Mouse (Mus musculus) embryonic fibroblast, embryonic 13.5 days (primary cell): ENCODE data around the gene Kctd19. TPM values are rescaled to one million over a fixed set of nuclear protein-coding genes. Genes with fewer than 3 reads are reported as not detected.
A peak's percentile ranks its signal among the peaks of the same experiment; 100 is the strongest.

Source experiments
- H3K27ac ChIP-seq: 2 replicates; pipeline ENCODE4 v1.5.1; 2012; ENCODE audit warnings: low read length, control low read depth, inconsistent platforms; ENCODE audit not compliant: insufficient read depth
- H3K4me1 ChIP-seq: 2 replicates; pipeline ENCODE4 v1.6.1; 2011; ENCODE audit warnings: low read length; ENCODE audit not compliant: control insufficient read depth, insufficient read depth
- H3K4me3 ChIP-seq: 2 replicates; pipeline ENCODE4 v1.5.1; 2011; ENCODE audit warnings: mild to moderate bottlenecking, control low read depth, low read length; ENCODE audit not compliant: insufficient read depth
- CTCF ChIP-seq: IDR thresholded peaks from 2 replicates; pipeline ENCODE4 v1.5.1; 2011; ENCODE audit warnings: mild to moderate bottlenecking, control low read depth, low read length, moderate library complexity, borderline replicate concordance; ENCODE audit not compliant: insufficient read depth
- POLR2A ChIP-seq: IDR thresholded peaks from 2 replicates; pipeline ENCODE4 v1.6.1; 2011; ENCODE audit warnings: low read depth, mild to moderate bottlenecking, control low read depth, low read length, moderate library complexity
- polyA plus RNA-seq: library from polyadenylated mRNA; stranded (reverse); fragments of >200 nt; gene quantifications from 2 replicates; pipeline ENCODE4 v1.2.4, GENCODE M21; 2011; ENCODE audit warnings: low read depth; ENCODE audit not compliant: missing spikeins, insufficient read length

Gene Kctd19
- polyA plus RNA-seq, 1 experiment: not detected

DNA sequence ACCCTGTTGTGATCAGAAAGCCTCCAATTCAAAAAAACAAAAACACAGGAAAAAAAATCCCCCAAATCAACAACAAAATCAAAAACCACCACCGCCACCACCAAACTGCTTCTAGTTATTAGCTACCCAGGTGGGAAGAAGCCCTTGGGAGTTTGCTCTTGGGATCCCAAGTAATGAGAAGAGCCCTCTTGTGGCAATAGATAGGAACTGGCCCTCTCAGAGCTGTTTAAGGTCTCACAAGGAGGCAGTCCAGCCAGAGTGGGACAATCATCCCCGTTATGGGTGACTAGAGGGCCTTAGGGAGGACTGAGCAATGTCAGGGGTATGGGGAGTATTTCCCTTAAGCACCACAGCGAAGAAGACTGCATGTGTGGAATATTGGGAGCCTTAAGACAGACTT, 15.6 kb downstream of the Kctd19 start:
- no peak overlapping the region for H3K4me3 ChIP-seq
- TF ChIP-seq POLR2A: no peak
- no peak for TF ChIP-seq CTCF
- no peak overlapping the region for H3K27ac ChIP-seq

DNA sequence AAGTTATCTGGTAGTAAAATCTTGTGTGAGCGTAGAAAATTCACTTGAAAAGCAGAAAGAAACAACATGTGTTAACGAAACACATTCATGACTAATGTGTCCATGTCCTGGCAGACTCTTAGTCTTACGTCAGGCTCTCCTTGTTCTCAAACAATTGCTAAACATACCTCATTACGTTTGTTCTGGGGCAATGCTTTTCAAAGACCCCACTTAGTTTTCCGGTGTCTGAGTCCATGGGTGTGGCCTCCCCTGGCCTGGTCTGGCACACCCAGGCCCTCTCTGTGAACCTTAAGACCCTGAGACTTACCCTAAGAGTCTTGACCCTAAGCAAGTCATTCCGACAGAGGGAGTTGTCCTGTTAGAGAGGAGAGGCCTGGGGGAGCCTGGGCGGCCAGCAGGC, 19.4 kb downstream of the Kctd19 start:
- Histone ChIP-seq H3K4me1 (no peaks in the 10 kb centered on the region), H3K27ac (no peak overlapping the region), H3K4me3 (no peak overlapping the region)
- TF ChIP-seq POLR2A (no peak), CTCF (no peak)

More for the DNA sequence above, 15.6 kb downstream of the Kctd19 start:
- no peaks in the 10 kb centered on the region for H3K4me1 ChIP-seq

DNA sequence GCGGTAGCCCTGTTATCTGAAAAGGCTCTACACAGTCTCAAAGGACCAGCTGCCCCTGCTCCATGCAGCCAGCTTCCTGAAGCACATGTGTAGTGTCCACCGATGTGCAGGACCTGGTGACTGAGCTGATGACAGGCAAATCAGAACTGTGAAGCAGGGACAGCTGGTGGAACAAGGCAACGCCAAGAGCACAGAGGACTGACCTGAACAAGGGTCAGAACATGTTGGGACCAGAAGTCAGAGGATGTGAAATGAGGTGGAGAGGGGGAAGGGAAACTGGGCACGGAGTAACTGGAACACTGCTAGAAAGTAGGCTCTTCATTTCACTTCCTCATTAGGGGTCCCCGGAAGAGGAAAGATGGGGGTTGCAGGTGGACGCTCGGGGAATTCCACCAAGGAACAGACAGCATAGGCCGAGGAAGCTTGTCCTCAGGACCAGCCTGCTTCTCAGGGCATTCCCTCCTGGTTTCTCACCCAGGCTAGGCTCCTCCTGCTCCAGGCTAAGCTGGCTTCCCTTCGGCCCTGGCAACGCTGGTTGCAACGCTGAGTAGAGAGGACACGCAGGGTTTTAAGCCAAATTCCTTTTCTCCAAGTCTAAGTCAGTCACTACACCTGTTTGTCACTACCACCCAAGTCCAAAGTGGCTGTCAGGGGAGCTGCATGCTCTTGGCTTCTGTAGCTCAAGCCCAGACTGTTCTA, 20.1 kb downstream of the Kctd19 start:
- 0 out of 2 replicates have a peak, but pooled peaks cover 2% of the 10 kb centered on the region for H3K4me1 ChIP-seq
- no peak overlapping the region for H3K27ac ChIP-seq
- TF ChIP-seq CTCF (no peak), POLR2A (no peak)
- no peak overlapping the region for H3K4me3 ChIP-seq

DNA sequence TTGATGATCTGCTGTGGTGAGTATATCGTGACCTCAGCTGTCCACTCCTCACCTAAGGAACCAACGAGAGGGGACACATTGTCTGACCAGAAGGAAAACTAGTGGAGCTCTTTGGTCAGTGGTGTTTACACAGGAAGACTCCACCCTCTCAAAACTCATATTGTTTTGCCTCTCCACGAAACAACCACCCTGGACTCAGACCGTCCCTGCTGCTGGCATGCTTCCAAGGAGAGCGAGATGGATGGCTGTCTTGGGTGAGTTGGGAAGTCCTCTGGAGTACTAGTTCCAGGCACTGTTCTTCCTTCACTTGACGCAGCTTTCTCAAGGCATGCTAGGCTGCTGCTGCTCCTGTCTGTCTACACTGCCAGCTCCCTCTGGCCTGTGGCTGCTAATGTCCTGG, 24.2 kb downstream of the Kctd19 start:
- Histone ChIP-seq H3K4me1 (peaks cover 9% of the 10 kb centered on the region), H3K27ac (no peak overlapping the region), H3K4me3 (no peak overlapping the region)
- TF ChIP-seq CTCF (no peak), POLR2A (no peak)

DNA sequence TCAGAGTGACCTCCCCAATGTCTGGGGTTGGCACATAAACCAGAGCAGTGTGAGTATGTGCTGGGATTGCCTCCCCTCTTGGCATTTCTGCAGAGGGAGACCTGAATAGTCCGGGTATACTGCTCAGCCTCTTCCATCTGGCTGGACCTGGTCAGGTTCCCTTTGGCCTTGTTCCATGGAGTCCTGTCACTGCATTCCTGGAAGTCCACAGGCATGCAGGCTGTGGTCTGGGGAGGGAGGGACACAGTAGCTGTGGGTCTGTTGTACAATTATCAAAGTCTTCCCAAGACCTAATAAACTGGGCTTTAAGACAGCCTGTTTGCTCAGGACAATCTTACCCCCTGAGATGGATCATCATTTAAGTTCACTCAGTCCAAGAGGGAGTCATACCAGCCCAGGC, 26.2 kb downstream of the Kctd19 start:
- TF ChIP-seq CTCF (no peak), POLR2A (no peak)
- no peak overlapping the region for H3K4me3 ChIP-seq
- H3K4me1 ChIP-seq: peaks cover 9% of the 10 kb centered on the region
- H3K27ac ChIP-seq: no peak overlapping the region

DNA sequence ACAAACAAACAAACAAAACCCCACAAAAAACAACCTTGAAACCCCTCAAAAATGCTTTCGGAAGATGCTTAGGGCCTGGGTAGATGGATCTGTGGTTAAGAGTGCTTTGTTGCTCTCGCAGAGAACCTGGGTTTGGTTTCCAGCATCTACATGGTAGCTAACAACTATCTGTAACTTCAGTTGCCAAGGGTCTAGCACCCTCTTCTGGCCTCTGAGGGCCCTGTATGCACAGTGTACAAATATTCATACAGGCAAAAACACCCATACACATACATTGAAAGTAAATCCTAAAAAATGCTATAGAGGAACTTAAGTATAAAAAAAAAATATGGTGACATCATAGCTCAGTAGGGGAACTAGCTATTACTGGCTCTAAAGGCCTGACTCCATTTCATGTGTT, 29.2 kb downstream of the Kctd19 start:
- Histone ChIP-seq H3K27ac (no peak overlapping the region), H3K4me1 (peaks cover 9% of the 10 kb centered on the region), H3K4me3 (no peak overlapping the region)
- TF ChIP-seq CTCF: no peak
- no peak for TF ChIP-seq POLR2A

DNA sequence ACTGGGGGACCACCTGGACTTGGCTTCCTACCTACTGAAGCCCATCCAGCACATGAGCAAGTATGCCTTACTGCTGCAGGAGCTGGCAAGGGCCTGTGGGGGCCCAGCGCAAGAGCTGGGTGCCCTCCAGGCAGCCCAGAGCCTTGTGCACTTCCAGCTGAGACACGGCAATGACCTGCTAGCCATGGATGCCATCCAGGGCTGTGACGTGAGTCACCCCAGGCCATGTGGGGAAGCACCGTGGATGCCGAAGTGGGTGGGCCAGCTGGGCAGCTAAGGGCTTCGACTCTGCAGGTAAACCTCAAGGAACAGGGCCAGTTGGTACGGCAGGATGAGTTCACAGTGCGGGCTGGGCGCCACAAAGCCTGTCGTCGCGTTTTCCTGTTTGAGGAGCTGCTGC, 33.0 kb downstream of the Kctd19 start:
- H3K4me1 ChIP-seq: no peaks in the 10 kb centered on the region
- H3K27ac ChIP-seq: no peak overlapping the region
- H3K4me3 ChIP-seq: no peak overlapping the region
- TF ChIP-seq CTCF: no peak
- TF ChIP-seq POLR2A: no peak

DNA sequence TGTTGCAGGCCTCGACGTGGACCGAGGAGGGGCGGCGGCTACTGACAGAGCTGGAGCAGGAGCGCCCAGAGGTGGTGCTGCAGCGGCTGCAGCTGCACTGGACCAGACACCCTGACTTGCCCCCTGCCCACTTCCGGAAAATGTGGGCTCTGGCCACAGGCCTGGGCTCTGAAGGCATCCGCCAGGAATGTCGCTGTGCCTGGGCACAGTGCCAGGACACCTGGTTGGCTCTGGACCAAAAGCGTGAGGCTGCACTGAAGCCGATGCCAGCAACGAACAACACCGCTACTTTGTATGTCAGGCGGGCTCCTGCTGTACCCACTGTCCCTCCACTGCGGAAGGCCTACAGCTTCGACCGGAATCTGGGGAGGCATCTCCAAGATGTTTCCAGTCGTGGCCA, 34.6 kb downstream of the Kctd19 start:
- no peak overlapping the region for H3K27ac ChIP-seq
- H3K4me1 ChIP-seq: no peaks in the 10 kb centered on the region
- no peak for TF ChIP-seq CTCF
- H3K4me3 ChIP-seq: no peak overlapping the region

DNA sequence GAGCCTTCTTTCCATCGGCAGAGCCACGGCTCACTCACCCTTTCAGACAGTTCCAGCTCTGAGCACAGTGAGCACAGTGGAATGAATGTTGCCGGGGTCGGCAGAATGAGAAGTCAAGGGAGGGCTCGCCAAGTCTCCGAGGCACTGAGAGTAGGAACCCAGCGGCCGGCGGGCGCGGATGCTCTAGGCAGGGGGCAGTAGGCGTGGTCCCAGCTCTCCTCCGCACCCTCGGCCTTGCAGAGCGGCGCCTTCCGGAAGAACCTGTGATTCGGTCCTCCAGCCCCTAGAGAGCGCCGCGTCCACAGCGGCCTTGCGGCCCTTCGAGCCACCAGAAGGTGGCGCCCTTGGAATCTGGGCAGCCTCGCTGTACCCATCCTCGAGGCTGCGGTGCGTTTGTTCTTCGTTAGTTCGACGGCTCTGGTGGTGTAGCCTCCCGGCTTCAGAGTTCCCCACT, 38.8 kb downstream of the Kctd19 start:
- H3K27ac ChIP-seq: no peak overlapping the region
- H3K4me3 ChIP-seq: no peak overlapping the region

DNA sequence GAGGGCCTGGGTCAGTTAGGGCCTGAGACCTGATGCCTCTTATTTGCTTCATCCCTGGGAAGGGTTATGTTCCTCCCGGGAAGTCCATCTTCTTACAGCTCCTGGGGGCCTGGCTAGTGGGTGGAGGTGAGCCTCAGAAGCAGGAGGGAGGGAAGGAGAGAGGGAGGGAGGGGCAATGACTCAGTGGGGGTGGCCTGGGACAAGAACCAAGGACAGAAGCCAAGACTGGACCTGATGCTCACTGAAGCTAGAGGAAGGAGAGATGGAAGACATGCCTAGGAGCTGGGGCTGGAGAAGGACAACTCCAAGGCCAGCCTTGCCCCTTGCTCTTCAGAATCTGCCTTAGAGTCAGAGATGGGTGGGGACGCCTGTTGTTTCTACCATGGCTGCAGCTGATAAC, 40.3 kb downstream of the Kctd19 start, which contains the start of gene Plekhg4:
Plekhg4 (plus strand) TSS at position 243 of the 400 bp plus-strand sequence.
- no peak within 1 kb of the TSS for H3K4me3 ChIP-seq
- TF ChIP-seq CTCF: no peak
- no peak; the same call in 1 of the 2 replicates for TF ChIP-seq POLR2A
- peak within 1 kb of the TSS; percentile 80 for H3K27ac ChIP-seq
- H3K4me1 ChIP-seq: peaks cover 10% of the 10 kb centered on the region

More for the DNA sequence above, 38.8 kb downstream of the Kctd19 start:
- TF ChIP-seq POLR2A (no peak), CTCF (0 out of 2 replicates have a peak, but pooled peaks have one; percentile 11)
- H3K4me1 ChIP-seq: peaks cover 10% of the 10 kb centered on the region
